Mouse (Mus musculus): ENCODE measurements around the gene Mtor. TPM values are rescaled to one million over a fixed set of nuclear protein-coding genes. Genes with fewer than 3 reads are reported as not detected.

The Mtor gene
- polyA plus RNA-seq, 1 experiment from 2014 or later, result 30.2 TPM

GRCm38 (mm10) chr4:148591637-148592380, 143.4 kb downstream of the Mtor start:
- Histone ChIP-seq H3K27ac (peak overlapping the region; percentile 31; the same call in 1 of the 2 replicates), H3K4me2 (replicated peaks) (peak overlapping the region; percentile 94), H3K4me3 (peak overlapping the region; percentile 98), H3K27me3 (no peaks in the 10 kb centered on the region), H3K9me3 (replicated peaks) (no peaks in the 10 kb centered on the region), H3K36me3 (peaks cover 36% of the 10 kb centered on the region), H3K4me1 (peaks cover 17% of the 10 kb centered on the region), H3K9ac (peak overlapping the region; percentile 84)
- under 1% methylated on average over 53 of the region's 53 CpGs for WGBS
- ATAC-seq (ENCODE audit: low FRiP score), result no peak; the same call in 1 of the 2 replicates

GRCm38 (mm10) chr4:148593996-148594395, 145.6 kb downstream of the Mtor start:
- Histone ChIP-seq H3K27ac (no peak overlapping the region), H3K4me1 (peaks cover 17% of the 10 kb centered on the region), H3K36me3 (peaks cover 52% of the 10 kb centered on the region), H3K4me2 (replicated peaks) (no peak overlapping the region), H3K9ac (no peak overlapping the region), H3K4me3 (no peak overlapping the region), H3K27me3 (no peaks in the 10 kb centered on the region), H3K9me3 (replicated peaks) (no peaks in the 10 kb centered on the region)
- 97% methylated on average over 11 of the region's 11 CpGs for WGBS
- no peak for ATAC-seq (ENCODE audit: low FRiP score)

GRCm38 (mm10) chr4:148595916-148596315, 147.5 kb downstream of the Mtor start:
- Histone ChIP-seq H3K27me3 (no peaks in the 10 kb centered on the region), H3K27ac (no peak overlapping the region), H3K4me2 (replicated peaks) (no peak overlapping the region), H3K4me1 (peaks cover 13% of the 10 kb centered on the region), H3K36me3 (peaks cover 52% of the 10 kb centered on the region), H3K9ac (no peak overlapping the region), H3K9me3 (replicated peaks) (no peaks in the 10 kb centered on the region), H3K4me3 (no peak overlapping the region)
- no peak for ATAC-seq (ENCODE audit: low FRiP score)
- WGBS, result 88% methylated on average over 6 of the region's 6 CpGs

- Histone ChIP-seq H3K4me2 (replicated peaks) (no peak overlapping the region), H3K27ac (no peak overlapping the region), H3K9me3 (replicated peaks) (no peaks in the 10 kb centered on the region), H3K36me3 (peaks cover 52% of the 10 kb centered on the region), H3K9ac (no peak overlapping the region), H3K27me3 (no peaks in the 10 kb centered on the region), H3K4me1 (peaks cover 13% of the 10 kb centered on the region), H3K4me3 (no peak overlapping the region)
- 97% methylated on average over 3 of the region's 3 CpGs for WGBS
- ATAC-seq (ENCODE audit: low FRiP score), result no peak
Measured at GRCm38 (mm10) chr4:148596731-148597130, 148.3 kb downstream of the Mtor start.

GRCm38 (mm10) chr4:148598826-148599225, 150.4 kb downstream of the Mtor start:
- Histone ChIP-seq H3K4me3 (no peak overlapping the region), H3K27me3 (no peaks in the 10 kb centered on the region), H3K27ac (no peak overlapping the region), H3K4me1 (no peaks in the 10 kb centered on the region), H3K36me3 (peaks cover 46% of the 10 kb centered on the region), H3K9me3 (replicated peaks) (no peaks in the 10 kb centered on the region), H3K4me2 (replicated peaks) (no peak overlapping the region), H3K9ac (no peak overlapping the region)
- no peak for ATAC-seq (ENCODE audit: low FRiP score)
- 94% methylated on average over 12 of the region's 12 CpGs for WGBS

GRCm38 (mm10) chr4:148600316-148600715, 151.9 kb downstream of the Mtor start:
- Histone ChIP-seq H3K27ac (no peak overlapping the region), H3K36me3 (peaks cover 31% of the 10 kb centered on the region), H3K4me2 (replicated peaks) (no peak overlapping the region), H3K4me1 (no peaks in the 10 kb centered on the region), H3K4me3 (no peak overlapping the region), H3K9me3 (replicated peaks) (no peaks in the 10 kb centered on the region), H3K27me3 (no peaks in the 10 kb centered on the region), H3K9ac (no peak overlapping the region)
- ATAC-seq (ENCODE audit: low FRiP score), result no peak
- WGBS, result 85% methylated on average over 4 of the region's 4 CpGs

GRCm38 (mm10) chr4:148601871-148602270, 153.5 kb downstream of the Mtor start:
- H3K9ac ChIP-seq, result no peak overlapping the region
- no peaks in the 10 kb centered on the region for H3K4me1 ChIP-seq
- H3K4me3 ChIP-seq, result no peak overlapping the region
- H3K36me3 ChIP-seq, result peaks cover 16% of the 10 kb centered on the region
- no peak overlapping the region for H3K27ac ChIP-seq
- H3K27me3 ChIP-seq, result no peaks in the 10 kb centered on the region
- no peak for ATAC-seq (ENCODE audit: low FRiP score)
- no peak overlapping the region for H3K4me2 ChIP-seq (replicated peaks)
- 86% methylated on average over 4 of the region's 4 CpGs for WGBS
- no peaks in the 10 kb centered on the region for H3K9me3 ChIP-seq (replicated peaks)

GRCm38 (mm10) chr4:148602357-148603120, 154.1 kb downstream of the Mtor start, which contains the start of gene Masp2:
Masp2 (plus strand) TSS chr4:148602554.
- Histone ChIP-seq H3K4me3 (no peak within 1 kb of the TSS), H3K9ac (no peak within 1 kb of the TSS), H3K27me3 (no peaks in the 10 kb centered on the region), H3K4me2 (replicated peaks) (no peak within 1 kb of the TSS), H3K36me3 (peaks cover 17% of the 10 kb centered on the region), H3K4me1 (no peaks in the 10 kb centered on the region), H3K9me3 (replicated peaks) (no peaks in the 10 kb centered on the region), H3K27ac (no peak within 1 kb of the TSS)
- 93% methylated on average over 14 of the region's 14 CpGs for WGBS
- no peak for ATAC-seq (ENCODE audit: low FRiP score)

GRCm38 (mm10) chr4:148603376-148604139, 155.1 kb downstream of the Mtor start:
- Histone ChIP-seq H3K27me3 (no peaks in the 10 kb centered on the region), H3K4me1 (no peaks in the 10 kb centered on the region), H3K27ac (no peak overlapping the region), H3K9ac (no peak overlapping the region), H3K9me3 (replicated peaks) (no peaks in the 10 kb centered on the region), H3K4me2 (replicated peaks) (no peak overlapping the region), H3K36me3 (peaks cover 11% of the 10 kb centered on the region), H3K4me3 (no peak overlapping the region)
- ATAC-seq (ENCODE audit: low FRiP score), result no peak
- 63% methylated on average over 10 of the region's 10 CpGs for WGBS

GRCm38 (mm10) chr4:148604141-148604540, 155.7 kb downstream of the Mtor start:
- ATAC-seq (ENCODE audit: low FRiP score), result no peak
- Histone ChIP-seq H3K4me3 (no peak overlapping the region), H3K36me3 (peaks cover 7% of the 10 kb centered on the region; the same call in 1 of the 2 replicates), H3K27me3 (no peaks in the 10 kb centered on the region), H3K4me1 (no peaks in the 10 kb centered on the region), H3K4me2 (replicated peaks) (no peak overlapping the region), H3K9ac (no peak overlapping the region), H3K27ac (no peak overlapping the region), H3K9me3 (replicated peaks) (no peaks in the 10 kb centered on the region)
- 73% methylated on average over 7 of the region's 7 CpGs for WGBS

GRCm38 (mm10) chr4:148604541-148605165, 156.2 kb downstream of the Mtor start:
- ATAC-seq (ENCODE audit: low FRiP score), result no peak
- peaks cover 7% of the 10 kb centered on the region; the same call in 1 of the 2 replicates for H3K36me3 ChIP-seq

More at GRCm38 (mm10) chr4:148604541-148605165, 156.2 kb downstream of the Mtor start:
- Histone ChIP-seq H3K27ac (no peak overlapping the region), H3K27me3 (no peaks in the 10 kb centered on the region), H3K4me3 (no peak overlapping the region), H3K4me2 (replicated peaks) (no peak overlapping the region), H3K9ac (no peak overlapping the region), H3K9me3 (replicated peaks) (no peaks in the 10 kb centered on the region), H3K4me1 (no peaks in the 10 kb centered on the region)
- 96% methylated on average over 3 of the region's 3 CpGs for WGBS

Data from hindbrain, embryonic 12.5 days (tissue).